Mouse (Mus musculus) retina, adult 2 months (tissue): ENCODE measurements around the gene Rhbg.
"Not testable (repeated sequence)": the region's sequence is repeated elsewhere in the genome, so short reads cannot be mapped to it uniquely, and the experiment has no call there.

Experiments
- DNase-seq: peaks from one replicate; pipeline ENCODE4 v3.0.0-alpha.2; 2012; ENCODE audit warnings: low read depth, low spot score

Gene Rhbg

GRCm38 (mm10) chr3:88254268-88254926 lies at the start of gene Rhbg:
Gene Rhbg, minus strand, starts transcription at chr3:88254709.
- no peak for DNase-seq

GRCm38 (mm10) chr3:88299172-88299571 lies 44.7 kb upstream of the Rhbg start:
- no peak for DNase-seq

- DNase-seq: no peak
Observed at GRCm38 (mm10) chr3:88297321-88297851, 42.9 kb upstream of the Rhbg start.

- DNase-seq: peak; percentile 98
Observed at GRCm38 (mm10) chr3:88296561-88297318, 42.2 kb upstream of the Rhbg start, which contains the start of the genes Tsacc and Cct3. Gene Tsacc, minus strand, starts transcription at chr3:88296999. Gene Cct3, plus strand, starts transcription at chr3:88297116.

GRCm38 (mm10) chr3:88296110-88296560 lies 41.6 kb upstream of the Rhbg start:
- DNase-seq: no peak

GRCm38 (mm10) chr3:88295272-88295671 lies 40.8 kb upstream of the Rhbg start:
- DNase-seq: not testable (repeated sequence)

- no peak for DNase-seq
Observed at GRCm38 (mm10) chr3:88291970-88292369, 37.5 kb upstream of the Rhbg start.

GRCm38 (mm10) chr3:88288133-88288713 lies 33.7 kb upstream of the Rhbg start:
- DNase-seq: not testable (repeated sequence)

- DNase-seq: no peak
Observed at GRCm38 (mm10) chr3:88287110-88287509, 32.6 kb upstream of the Rhbg start, which contains the start of gene Gm38392. Gene Gm38392, minus strand, starts transcription at chr3:88287210.

- not testable (repeated sequence) for DNase-seq
Observed at GRCm38 (mm10) chr3:88285565-88285895, 31.0 kb upstream of the Rhbg start.

GRCm38 (mm10) chr3:88284815-88285564 lies 30.5 kb upstream of the Rhbg start:
- DNase-seq: not testable (repeated sequence)

- DNase-seq: not testable (repeated sequence)
Observed at GRCm38 (mm10) chr3:88281141-88281916, 26.8 kb upstream of the Rhbg start.

GRCm38 (mm10) chr3:88280035-88280434 lies 25.5 kb upstream of the Rhbg start:
- no peak for DNase-seq

- no peak for DNase-seq
Observed at GRCm38 (mm10) chr3:88276529-88277143, 22.1 kb upstream of the Rhbg start.

GRCm38 (mm10) chr3:88276121-88276520 lies 21.6 kb upstream of the Rhbg start:
- DNase-seq: no peak

- DNase-seq: no peak
Observed at GRCm38 (mm10) chr3:88274002-88274401, 19.5 kb upstream of the Rhbg start.

GRCm38 (mm10) chr3:88271859-88272258 lies 17.4 kb upstream of the Rhbg start:
- no peak for DNase-seq

- not testable (repeated sequence) for DNase-seq
Observed at GRCm38 (mm10) chr3:88271298-88271697, 16.8 kb upstream of the Rhbg start.

- no peak for DNase-seq
Observed at GRCm38 (mm10) chr3:88268991-88269390, 14.5 kb upstream of the Rhbg start.

- not testable (repeated sequence) for DNase-seq
Observed at GRCm38 (mm10) chr3:88268014-88268413, 13.5 kb upstream of the Rhbg start.
